Mouse (Mus musculus) forebrain, embryonic 14.5 days (tissue): ENCODE results near the gene Frat1. TPM values are rescaled to one million over a fixed set of nuclear protein-coding genes. Genes with fewer than 3 reads are reported as not detected.
"Not testable (repeated sequence)": the region's sequence is repeated elsewhere in the genome, so short reads cannot be mapped to it uniquely, and the experiment has no call there.

Experiments used
- ATAC-seq: fragments of 200-750 bp; cut with Nextera tagmentation; 2 replicates; pipeline ENCODE4 v1.8.0; 2017; ENCODE audit warnings: mild to moderate bottlenecking, moderate library complexity
- DNase-seq: peaks from one replicate; pipeline ENCODE4 v3.0.0-alpha.2; 2015; ENCODE audit warnings: low spot score
- H3K27ac ChIP-seq: fragments of 300-500 bp; sonication (generic); 2 replicates; pipeline ENCODE4 v1.5.1; 2014; ENCODE audit warnings: low read depth, mild to moderate bottlenecking, control low read depth, low read length, moderate library complexity
- H3K27me3 ChIP-seq: fragments of 300-500 bp; sonication (generic); replicated peaks from 2 replicates; pipeline ENCODE4 v1.6.1; 2014; ENCODE audit warnings: low read length, control low read depth, mixed read lengths; ENCODE audit not compliant: control insufficient read depth, insufficient read depth
- H3K36me3 ChIP-seq: fragments of 300-500 bp; sonication (generic); 2 replicates; pipeline ENCODE4 v1.6.1; 2014; ENCODE audit warnings: low read length, control low read depth; ENCODE audit not compliant: control insufficient read depth, insufficient read depth
- H3K4me1 ChIP-seq: fragments of 300-500 bp; sonication (generic); 2 replicates; pipeline ENCODE4 v1.6.1; 2014; ENCODE audit warnings: antibody characterized with exemption, low read length, control low read depth; ENCODE audit not compliant: control insufficient read depth, insufficient read depth
- H3K4me2 ChIP-seq: fragments of 300-500 bp; sonication (generic); 2 replicates; pipeline ENCODE4 v1.6.1; 2014; ENCODE audit warnings: mild to moderate bottlenecking, control low read depth, low read length
- H3K4me3 ChIP-seq: fragments of 300-500 bp; sonication (generic); 2 replicates; pipeline ENCODE4 v1.5.1; 2014; ENCODE audit warnings: low read depth, low read length, control low read depth
- H3K9ac ChIP-seq: fragments of 300-500 bp; sonication (generic); 2 replicates; pipeline ENCODE4 v1.6.1; 2014; ENCODE audit warnings: mild to moderate bottlenecking, low read length, control low read depth, moderate library complexity
- H3K9me3 ChIP-seq: fragments of 300-500 bp; sonication (generic); replicated peaks from 2 replicates; pipeline ENCODE4 v1.6.1; 2016; ENCODE audit warnings: low read length, control low read depth, mixed read lengths; ENCODE audit not compliant: control insufficient read depth
- WGBS: fragments of 180-500 bp; shearing (Covaris S2); extraction: QIAGEN DNeasy Blood & Tissue Kit; methylation state at CpG from one replicate; pipeline ENCODE4 v1.1.7; 2014; 5-methylcytosine and 5-hydroxymethylcytosine counted together
- polyA plus RNA-seq: library from polyadenylated mRNA; unstranded; fragments of >200 nt; fragmentation: Nextera tagmentation; extraction: Ambion mirVana; gene quantifications from 2 replicates; pipeline ENCODE4 v1.2.1, GENCODE M21; 2014

Frat1 gene
- polyA plus RNA-seq, 1 experiment from 2014 or later = 35.5 TPM

- no peaks in the 10 kb centered on the region for H3K9me3 ChIP-seq
- DNase-seq (no peak), ATAC-seq (no peak)
- H3K27ac ChIP-seq = no peak overlapping the region
- no peak overlapping the region for H3K9ac ChIP-seq
- no peaks in the 10 kb centered on the region for H3K27me3 ChIP-seq
- peaks cover 23% of the 10 kb centered on the region for H3K4me1 ChIP-seq
- no peaks in the 10 kb centered on the region for H3K36me3 ChIP-seq
- no peak overlapping the region for H3K4me2 ChIP-seq
- H3K4me3 ChIP-seq = no peak overlapping the region
- 92% methylated on average over 4 of the region's 4 CpGs for WGBS
Observed at GRCm38 (mm10) chr19:41852423-41852822, 22.7 kb downstream of the Frat1 start.

GRCm38 (mm10) chr19:41857086-41857762 is 27.5 kb downstream of the Frat1 start:
- Histone ChIP-seq H3K9me3 (no peaks in the 10 kb centered on the region), H3K9ac (no peak overlapping the region), H3K4me3 (no peak overlapping the region), H3K36me3 (0 out of 2 replicates have a peak, but pooled peaks cover 2% of the 10 kb centered on the region), H3K4me2 (no peak overlapping the region), H3K4me1 (no peaks in the 10 kb centered on the region), H3K27me3 (no peaks in the 10 kb centered on the region), H3K27ac (no peak overlapping the region)
- 92% methylated on average over 5 of the region's 5 CpGs for WGBS
- ATAC-seq = no peak
- no peak for DNase-seq

GRCm38 (mm10) chr19:41857816-41858310 is 28.1 kb downstream of the Frat1 start:
- Histone ChIP-seq H3K4me3 (no peak overlapping the region), H3K4me2 (no peak overlapping the region), H3K4me1 (no peaks in the 10 kb centered on the region), H3K36me3 (0 out of 2 replicates have a peak, but pooled peaks cover 8% of the 10 kb centered on the region), H3K9me3 (no peaks in the 10 kb centered on the region), H3K27me3 (no peaks in the 10 kb centered on the region), H3K9ac (no peak overlapping the region), H3K27ac (no peak overlapping the region)
- no peak for ATAC-seq
- no peak for DNase-seq
- WGBS = 79% methylated on average over 3 of the region's 3 CpGs

- DNase-seq (no peak), ATAC-seq (no peak)
- H3K9ac ChIP-seq = no peak overlapping the region
- H3K9me3 ChIP-seq = no peaks in the 10 kb centered on the region
- H3K27ac ChIP-seq = no peak overlapping the region
- no peaks in the 10 kb centered on the region for H3K27me3 ChIP-seq
- WGBS = 85% methylated on average over 8 of the region's 8 CpGs
- no peaks in the 10 kb centered on the region for H3K4me1 ChIP-seq
- H3K36me3 ChIP-seq = peaks cover 70% of the 10 kb centered on the region
- H3K4me3 ChIP-seq = no peak overlapping the region
- H3K4me2 ChIP-seq = no peak overlapping the region
Observed at GRCm38 (mm10) chr19:41866707-41867106, 36.9 kb downstream of the Frat1 start.

- DNase-seq = no peak
- Histone ChIP-seq H3K4me3 (no peak overlapping the region), H3K27ac (no peak overlapping the region), H3K4me2 (no peak overlapping the region), H3K4me1 (no peaks in the 10 kb centered on the region), H3K36me3 (peaks cover 81% of the 10 kb centered on the region), H3K27me3 (no peaks in the 10 kb centered on the region), H3K9me3 (no peaks in the 10 kb centered on the region), H3K9ac (no peak overlapping the region)
- ATAC-seq = no peak
- 92% methylated on average over 5 of the region's 5 CpGs for WGBS
Observed at GRCm38 (mm10) chr19:41869296-41869695, 39.5 kb downstream of the Frat1 start.

- H3K4me2 ChIP-seq, H3K4me1 ChIP-seq, DNase-seq, ATAC-seq, H3K27ac ChIP-seq, H3K4me3 ChIP-seq, H3K9me3 ChIP-seq, H3K27me3 ChIP-seq, H3K9ac ChIP-seq: not testable (repeated sequence)
- peaks cover 82% of the 10 kb centered on the region for H3K36me3 ChIP-seq
- 79% methylated on average over 5 of the region's 5 CpGs for WGBS
Observed at GRCm38 (mm10) chr19:41869946-41870345, 40.2 kb downstream of the Frat1 start.

- peaks cover 91% of the 10 kb centered on the region for H3K36me3 ChIP-seq
- ATAC-seq = no peak
Observed at GRCm38 (mm10) chr19:41872285-41872684, 42.5 kb downstream of the Frat1 start.

GRCm38 (mm10) chr19:41874356-41874755 is 44.6 kb downstream of the Frat1 start:
- Histone ChIP-seq H3K27me3 (no peaks in the 10 kb centered on the region), H3K9me3 (no peaks in the 10 kb centered on the region), H3K36me3 (peaks cover 78% of the 10 kb centered on the region), H3K27ac (no peak overlapping the region), H3K4me3 (no peak overlapping the region), H3K9ac (no peak overlapping the region), H3K4me2 (no peak overlapping the region), H3K4me1 (no peaks in the 10 kb centered on the region)
- ATAC-seq = no peak
- 94% methylated on average over 14 of the region's 14 CpGs for WGBS
- no peak for DNase-seq

More at GRCm38 (mm10) chr19:41872285-41872684, 42.5 kb downstream of the Frat1 start:
- no peak overlapping the region for H3K27ac ChIP-seq
- 88% methylated on average over 2 of the region's 2 CpGs for WGBS
- H3K4me2 ChIP-seq = no peak overlapping the region
- no peaks in the 10 kb centered on the region for H3K9me3 ChIP-seq
- no peaks in the 10 kb centered on the region for H3K27me3 ChIP-seq
- H3K9ac ChIP-seq = no peak overlapping the region
- no peak overlapping the region for H3K4me3 ChIP-seq
- H3K4me1 ChIP-seq = no peaks in the 10 kb centered on the region
- no peak for DNase-seq

- no peak overlapping the region for H3K4me2 ChIP-seq
- no peaks in the 10 kb centered on the region for H3K9me3 ChIP-seq
- 94% methylated on average over 4 of the region's 4 CpGs for WGBS
- ATAC-seq = no peak
- no peak overlapping the region for H3K27ac ChIP-seq
- H3K27me3 ChIP-seq = no peaks in the 10 kb centered on the region
- H3K9ac ChIP-seq = no peak overlapping the region
- H3K4me3 ChIP-seq = no peak overlapping the region
- H3K4me1 ChIP-seq = no peaks in the 10 kb centered on the region
- peaks cover 67% of the 10 kb centered on the region for H3K36me3 ChIP-seq
- no peak for DNase-seq
Observed at GRCm38 (mm10) chr19:41881842-41882241, 52.1 kb downstream of the Frat1 start.
